Mouse (Mus musculus) heart, adult 2 months (tissue): Measurements from ENCODE around the gene Pde6h. TPM values are rescaled to one million over a fixed set of nuclear protein-coding genes. Genes with fewer than 3 reads are reported as not detected.

Experiments used
- DNase-seq, 2 experiments: peaks; one replicate each; pipeline ENCODE4 v3.0.0; 2021
- H3K27ac ChIP-seq: fragments of 200-600 bp; 2 replicates; pipeline ENCODE4 v1.8.1; 2022
- H3K27me3 ChIP-seq: fragments of 200-500 bp; 2 replicates; pipeline ENCODE4 v1.6.1; 2012; ENCODE audit warnings: mild to moderate bottlenecking, low read length, inconsistent platforms, mixed read lengths; ENCODE audit not compliant: control insufficient read depth, insufficient read depth
- H3K36me3 ChIP-seq: fragments of 200-500 bp; 2 replicates; pipeline ENCODE4 v1.6.1; 2012; ENCODE audit warnings: low read length, inconsistent platforms; ENCODE audit not compliant: control insufficient read depth, insufficient read depth
- H3K4me1 ChIP-seq: fragments of 200-500 bp; 2 replicates; pipeline ENCODE4 v1.6.1; 2011; ENCODE audit warnings: low read length; ENCODE audit not compliant: control insufficient read depth, insufficient read depth
- H3K4me3 ChIP-seq: fragments of 200-600 bp; 2 replicates; pipeline ENCODE4 v1.8.1; 2022
- H3K79me2 ChIP-seq: fragments of 200-500 bp; replicated peaks from 2 replicates; pipeline ENCODE4 v1.6.1; 2012; ENCODE audit warnings: mild to moderate bottlenecking, inconsistent platforms, low read length, moderate library complexity, mixed read lengths; ENCODE audit not compliant: control insufficient read depth, insufficient read depth
- H3K9ac ChIP-seq: fragments of 200-500 bp; 2 replicates; pipeline ENCODE4 v1.6.1; 2012; ENCODE audit warnings: low read depth, mild to moderate bottlenecking, control low read depth, inconsistent platforms, low read length, mixed read lengths
- CTCF ChIP-seq: fragments of 200-600 bp; IDR thresholded peaks from 2 replicates; pipeline ENCODE4 v1.8.1; 2022; ENCODE audit warnings: antibody characterized with exemption, mild to moderate bottlenecking, moderate library complexity
- EP300 ChIP-seq: fragments of 200-500 bp; IDR thresholded peaks from 2 replicates; pipeline ENCODE4 v1.6.1; 2011; ENCODE audit warnings: low read depth, low read length, control low read depth; ENCODE audit not compliant: insufficient read depth
- POLR2A ChIP-seq: fragments of 200-500 bp; IDR thresholded peaks from 2 replicates; pipeline ENCODE4 v1.6.1; 2011; ENCODE audit warnings: mild to moderate bottlenecking, low read depth, low read length, control low read depth; ENCODE audit not compliant: insufficient read depth
- WGBS: fragments of 180-500 bp; shearing (Covaris S2); methylation state at CpG from one replicate; pipeline ENCODE4 v1.1.7; 2018; 5-methylcytosine and 5-hydroxymethylcytosine counted together
- intact Hi-C: fragments of 180-260 bp; cut with DNase I; formaldehyde crosslinking; loops from one replicate; pipeline ENCODE4 v1.15.1; 2025
- polyA plus RNA-seq: library from polyadenylated mRNA; depleted of rRNA; stranded (reverse); fragments of >200 nt; gene quantifications from 2 replicates; pipeline ENCODE4 v1.2.3, GENCODE M21; 2012
- total RNA-seq, 2 experiments: library from RNA; stranded (reverse); gene quantifications; 2 replicates each; pipeline ENCODE4 v1.2.3; 2021

Gene Pde6h
- total and polyA plus RNA-seq, 3 experiments = 0.04 to 0.30 TPM; not detected in 1

DNA sequence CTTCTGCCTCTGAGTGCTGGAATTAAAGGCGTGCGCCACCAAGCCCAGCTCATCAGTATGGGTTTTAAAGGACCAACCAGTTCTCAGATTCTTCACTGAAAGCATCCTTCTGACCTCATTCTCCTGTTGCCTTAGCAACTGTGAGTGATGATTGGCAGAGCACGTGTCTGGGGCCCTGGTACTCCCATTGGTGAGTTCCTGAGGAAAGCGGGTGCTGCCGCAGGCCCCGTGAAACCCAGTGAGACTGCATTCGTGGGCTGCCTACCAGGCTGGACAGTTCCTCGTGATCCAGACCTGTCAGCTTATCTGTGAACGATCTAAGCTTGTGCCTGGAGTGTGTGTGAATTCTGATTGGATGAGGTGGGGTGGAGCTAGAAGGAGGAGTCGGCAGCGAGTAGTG is 63.1 kb downstream of the Pde6h start:
- 74% methylated on average over 11 of the region's 11 CpGs for WGBS
- H3K4me3 ChIP-seq = no peak overlapping the region
- no peak overlapping the region for H3K27ac ChIP-seq
- H3K4me1 ChIP-seq = no peaks in the 10 kb centered on the region
- H3K27me3 ChIP-seq = no peaks in the 10 kb centered on the region
- no peaks in the 10 kb centered on the region for H3K79me2 ChIP-seq
- H3K9ac ChIP-seq = no peak overlapping the region
- no peak for DNase-seq
- intact Hi-C loops = loop anchor here (10.0 kb wide), 1 partner anchor 362 kb away; no protein-coding TSS in a partner anchor
- TF ChIP-seq CTCF (no peak), EP300 (no peak), POLR2A (no peak)
- no peaks in the 10 kb centered on the region for H3K36me3 ChIP-seq

DNA sequence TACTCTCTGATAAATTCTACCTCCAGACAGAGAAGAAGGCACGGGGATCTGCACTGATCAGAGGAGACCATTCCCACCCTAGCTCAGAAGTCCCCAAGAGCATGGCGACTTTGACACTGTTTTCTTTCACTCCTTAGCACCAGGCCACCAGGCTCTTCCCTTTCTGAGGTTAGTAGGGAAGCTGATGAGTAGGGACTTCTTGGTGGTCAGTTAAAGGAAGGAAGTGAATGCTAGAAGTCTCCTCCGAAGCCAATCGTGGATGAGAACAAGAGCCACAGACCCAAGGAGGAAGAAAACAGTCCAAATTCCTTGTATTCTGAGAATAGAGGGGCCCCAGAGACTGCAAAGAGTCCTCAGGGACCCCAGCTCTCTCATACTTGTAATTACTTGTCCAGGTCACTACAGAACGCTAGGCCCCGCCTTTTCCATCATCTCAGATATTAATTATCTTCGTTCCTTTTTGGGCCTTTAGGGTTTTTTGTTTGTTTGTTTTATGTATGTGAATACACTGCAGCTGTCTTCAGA is 65.0 kb downstream of the Pde6h start:
- DNase-seq = peak in 1 of 2 experiments; percentile 24
- Histone ChIP-seq H3K27ac (peak overlapping the region; percentile 26; the same call in 1 of the 2 replicates), H3K9ac (no peak overlapping the region), H3K27me3 (no peaks in the 10 kb centered on the region), H3K36me3 (no peaks in the 10 kb centered on the region), H3K4me1 (no peaks in the 10 kb centered on the region), H3K79me2 (no peaks in the 10 kb centered on the region), H3K4me3 (no peak overlapping the region)
- 70% methylated on average over 7 of the region's 7 CpGs for WGBS
- intact Hi-C loops = loop anchor here (10.0 kb wide), 1 partner anchor 364 kb away; no protein-coding TSS in a partner anchor
- no peak for TF ChIP-seq EP300
- no peak for TF ChIP-seq CTCF
- TF ChIP-seq POLR2A = no peak

- Histone ChIP-seq H3K9ac (no peak overlapping the region), H3K79me2 (no peaks in the 10 kb centered on the region), H3K4me1 (no peaks in the 10 kb centered on the region), H3K4me3 (no peak overlapping the region), H3K36me3 (no peaks in the 10 kb centered on the region), H3K27ac (peak overlapping the region; percentile 52), H3K27me3 (no peaks in the 10 kb centered on the region)
- no peak for TF ChIP-seq EP300
- no peak for TF ChIP-seq POLR2A
- no peak for TF ChIP-seq CTCF
- 38% methylated on average over 11 of the region's 11 CpGs for WGBS
- intact Hi-C loops = loop anchor here (10.0 kb wide), 1 partner anchor 365 kb away; no protein-coding TSS in a partner anchor
- no peak for DNase-seq
These were observed 66.3 kb downstream of the Pde6h start for GRCm38 (mm10) chr6:136989824-136990497.

- no peak for TF ChIP-seq POLR2A
- TF ChIP-seq EP300 = no peak
- TF ChIP-seq CTCF = no peak
- Histone ChIP-seq H3K27ac (peak overlapping the region; percentile 52), H3K27me3 (no peaks in the 10 kb centered on the region), H3K9ac (no peak overlapping the region), H3K4me1 (no peaks in the 10 kb centered on the region), H3K36me3 (no peaks in the 10 kb centered on the region), H3K4me3 (no peak overlapping the region), H3K79me2 (no peaks in the 10 kb centered on the region)
- no peak for DNase-seq
- intact Hi-C loops = no loop called here
- WGBS = 37% methylated on average over 8 of the region's 8 CpGs
These were observed 66.9 kb downstream of the Pde6h start for GRCm38 (mm10) chr6:136990557-136990956.

GRCm38 (mm10) chr6:136993574-136993973 is 69.9 kb downstream of the Pde6h start:
- no peak for DNase-seq
- no peaks in the 10 kb centered on the region for H3K27me3 ChIP-seq
- intact Hi-C loops = no loop called here
- H3K79me2 ChIP-seq = no peaks in the 10 kb centered on the region
- 66% methylated on average over 4 of the region's 4 CpGs for WGBS
- H3K27ac ChIP-seq = no peak overlapping the region
- no peaks in the 10 kb centered on the region for H3K4me1 ChIP-seq
- no peaks in the 10 kb centered on the region for H3K36me3 ChIP-seq
- TF ChIP-seq EP300 (no peak), POLR2A (no peak), CTCF (no peak)
- no peak overlapping the region for H3K4me3 ChIP-seq
- H3K9ac ChIP-seq = no peak overlapping the region

- Histone ChIP-seq H3K4me3 (no peak overlapping the region), H3K27ac (no peak overlapping the region), H3K9ac (no peak overlapping the region), H3K4me1 (no peaks in the 10 kb centered on the region), H3K36me3 (no peaks in the 10 kb centered on the region), H3K79me2 (no peaks in the 10 kb centered on the region), H3K27me3 (no peaks in the 10 kb centered on the region)
- intact Hi-C loops = no loop called here
- peak; percentile 48 for TF ChIP-seq CTCF
- no peak for TF ChIP-seq EP300
- WGBS = 67% methylated on average over 8 of the region's 8 CpGs
- DNase-seq = no peak
These were observed 71.9 kb downstream of the Pde6h start for GRCm38 (mm10) chr6:136995533-136995932.
